Mouse (Mus musculus) kidney, embryonic 15.5 days (tissue): ENCODE data around the gene Pid1. TPM values are rescaled to one million over a fixed set of nuclear protein-coding genes. Genes with fewer than 3 reads are reported as not detected.

Experiments
- ATAC-seq: fragments of 200-750 bp; cut with Nextera tagmentation; replicated peaks from 2 replicates; pipeline ENCODE4 v1.8.0; 2017; ENCODE audit warnings: moderate TSS enrichment; ENCODE audit not compliant: low FRiP score
- H3K27ac ChIP-seq: fragments of 300-500 bp; sonication (generic); 2 replicates; pipeline ENCODE4 v1.5.1; 2015; ENCODE audit warnings: mild to moderate bottlenecking, inconsistent platforms
- H3K27me3 ChIP-seq: fragments of 300-500 bp; sonication (generic); 2 replicates; pipeline ENCODE4 v1.6.1; 2015; ENCODE audit warnings: inconsistent platforms
- H3K36me3 ChIP-seq: fragments of 300-500 bp; sonication (generic); 2 replicates; pipeline ENCODE4 v1.6.1; 2015; ENCODE audit warnings: inconsistent platforms
- H3K4me1 ChIP-seq: fragments of 300-500 bp; sonication (generic); 2 replicates; pipeline ENCODE4 v1.6.1; 2015; ENCODE audit warnings: inconsistent platforms
- H3K4me2 ChIP-seq: fragments of 300-500 bp; sonication (generic); 2 replicates; pipeline ENCODE4 v1.6.1; 2015; ENCODE audit warnings: moderate library complexity, mild to moderate bottlenecking, inconsistent platforms
- H3K4me3 ChIP-seq: fragments of 300-500 bp; sonication (generic); replicated peaks from 2 replicates; pipeline ENCODE4 v1.5.1; 2015; ENCODE audit warnings: mild to moderate bottlenecking, inconsistent platforms
- H3K9ac ChIP-seq: fragments of 300-500 bp; sonication (generic); 2 replicates; pipeline ENCODE4 v1.6.1; 2015; ENCODE audit warnings: mild to moderate bottlenecking, inconsistent platforms
- H3K9me3 ChIP-seq: fragments of 300-500 bp; sonication (generic); replicated peaks from 2 replicates; pipeline ENCODE4 v1.6.1; 2016; ENCODE audit warnings: inconsistent platforms
- WGBS: fragments of 180-500 bp; shearing (Covaris S2); methylation state at CpG from one replicate; pipeline ENCODE4 v1.1.7; 2015; ENCODE audit warnings: mixed read lengths; 5-methylcytosine and 5-hydroxymethylcytosine counted together
- polyA plus RNA-seq: library from polyadenylated mRNA; unstranded; fragments of >200 nt; fragmentation: Nextera tagmentation; extraction: Ambion mirVana; gene quantifications from 2 replicates; pipeline ENCODE4 v1.2.1, GENCODE M21; 2015

The Pid1 gene
- 34.5 and 35.9 TPM in 2 replicates for polyA plus RNA-seq

GRCm38 (mm10) chr1:84363967-84364366 lies at the start of gene Pid1:
Gene Pid1 (minus strand): TSS chr1:84364180.
- 87% methylated on average over 8 of the region's 8 CpGs for WGBS
- H3K4me3 ChIP-seq: no peak within 1 kb of the TSS
- H3K36me3 ChIP-seq: no peaks in the 10 kb centered on the region
- H3K27ac ChIP-seq: 0 out of 2 replicates have a peak within 1 kb of the TSS, but pooled peaks have one; percentile 27
- H3K4me1 ChIP-seq: peaks cover 10% of the 10 kb centered on the region; the same call in 1 of the 2 replicates
- no peaks in the 10 kb centered on the region for H3K27me3 ChIP-seq
- no peak within 1 kb of the TSS for H3K4me2 ChIP-seq
- no peak within 1 kb of the TSS for H3K9ac ChIP-seq
- no peak for ATAC-seq
- no peaks in the 10 kb centered on the region for H3K9me3 ChIP-seq

- Histone ChIP-seq H3K9ac (no peak overlapping the region), H3K9me3 (no peaks in the 10 kb centered on the region), H3K36me3 (no peaks in the 10 kb centered on the region), H3K4me1 (no peaks in the 10 kb centered on the region; the same call in 1 of the 2 replicates), H3K4me2 (no peak overlapping the region), H3K27ac (no peak overlapping the region), H3K4me3 (no peak overlapping the region), H3K27me3 (no peaks in the 10 kb centered on the region)
- ATAC-seq: no peak
- 82% methylated on average over 2 of the region's 2 CpGs for WGBS
Measured at GRCm38 (mm10) chr1:84409514-84409913, 45.5 kb upstream of the Pid1 start.

GRCm38 (mm10) chr1:84408873-84409272 lies 44.9 kb upstream of the Pid1 start:
- ATAC-seq: no peak
- H3K36me3 ChIP-seq: no peaks in the 10 kb centered on the region
- H3K27me3 ChIP-seq: no peaks in the 10 kb centered on the region
- H3K9ac ChIP-seq: no peak overlapping the region
- 78% methylated on average over 2 of the region's 2 CpGs for WGBS
- no peaks in the 10 kb centered on the region; the same call in 1 of the 2 replicates for H3K4me1 ChIP-seq
- H3K9me3 ChIP-seq: no peaks in the 10 kb centered on the region
- no peak overlapping the region for H3K4me3 ChIP-seq
- H3K4me2 ChIP-seq: no peak overlapping the region
- H3K27ac ChIP-seq: no peak overlapping the region

GRCm38 (mm10) chr1:84406891-84407290 lies 42.9 kb upstream of the Pid1 start:
- H3K9ac ChIP-seq: no peak overlapping the region
- no peaks in the 10 kb centered on the region for H3K27me3 ChIP-seq
- no peaks in the 10 kb centered on the region for H3K36me3 ChIP-seq
- H3K4me3 ChIP-seq: no peak overlapping the region
- 65% methylated on average over 4 of the region's 4 CpGs for WGBS
- H3K4me2 ChIP-seq: no peak overlapping the region
- H3K27ac ChIP-seq: no peak overlapping the region
- no peak for ATAC-seq
- H3K4me1 ChIP-seq: no peaks in the 10 kb centered on the region; the same call in 1 of the 2 replicates
- H3K9me3 ChIP-seq: no peaks in the 10 kb centered on the region

- Histone ChIP-seq H3K9ac (no peak overlapping the region), H3K27me3 (no peaks in the 10 kb centered on the region), H3K4me1 (no peaks in the 10 kb centered on the region; the same call in 1 of the 2 replicates), H3K27ac (no peak overlapping the region), H3K4me2 (no peak overlapping the region), H3K4me3 (no peak overlapping the region), H3K36me3 (no peaks in the 10 kb centered on the region), H3K9me3 (no peaks in the 10 kb centered on the region)
- no peak for ATAC-seq
- 82% methylated on average over 5 of the region's 5 CpGs for WGBS
Measured at GRCm38 (mm10) chr1:84405551-84406290, 41.7 kb upstream of the Pid1 start.

- ATAC-seq: no peak
- WGBS: 58% methylated on average over 12 of the region's 12 CpGs
Measured at GRCm38 (mm10) chr1:84404880-84405279, 40.9 kb upstream of the Pid1 start.

GRCm38 (mm10) chr1:84402154-84402553 lies 38.2 kb upstream of the Pid1 start:
- H3K27ac ChIP-seq: no peak overlapping the region
- no peak for ATAC-seq

More at GRCm38 (mm10) chr1:84404880-84405279, 40.9 kb upstream of the Pid1 start:
- no peaks in the 10 kb centered on the region; the same call in 1 of the 2 replicates for H3K4me1 ChIP-seq
- H3K4me2 ChIP-seq: no peak overlapping the region
- no peaks in the 10 kb centered on the region for H3K27me3 ChIP-seq
- H3K36me3 ChIP-seq: no peaks in the 10 kb centered on the region
- H3K27ac ChIP-seq: no peak overlapping the region
- no peak overlapping the region for H3K4me3 ChIP-seq
- H3K9me3 ChIP-seq: no peaks in the 10 kb centered on the region
- no peak overlapping the region for H3K9ac ChIP-seq

GRCm38 (mm10) chr1:84399671-84400070 lies 35.7 kb upstream of the Pid1 start:
- Histone ChIP-seq H3K27me3 (no peaks in the 10 kb centered on the region), H3K4me3 (no peak overlapping the region), H3K36me3 (no peaks in the 10 kb centered on the region), H3K9ac (no peak overlapping the region), H3K27ac (no peak overlapping the region), H3K4me2 (no peak overlapping the region), H3K9me3 (no peaks in the 10 kb centered on the region), H3K4me1 (no peaks in the 10 kb centered on the region)
- 73% methylated on average over 3 of the region's 3 CpGs for WGBS
- no peak for ATAC-seq

More at GRCm38 (mm10) chr1:84402154-84402553, 38.2 kb upstream of the Pid1 start:
- Histone ChIP-seq H3K4me3 (no peak overlapping the region), H3K27me3 (no peaks in the 10 kb centered on the region), H3K36me3 (no peaks in the 10 kb centered on the region), H3K9ac (no peak overlapping the region), H3K4me2 (no peak overlapping the region), H3K4me1 (no peaks in the 10 kb centered on the region; the same call in 1 of the 2 replicates), H3K9me3 (no peaks in the 10 kb centered on the region)
- 60% methylated on average over 1 of the region's 1 CpGs for WGBS

- 82% methylated on average over 4 of the region's 4 CpGs for WGBS
- no peaks in the 10 kb centered on the region for H3K9me3 ChIP-seq
- no peak for ATAC-seq
Measured at GRCm38 (mm10) chr1:84399118-84399517, 35.1 kb upstream of the Pid1 start.

GRCm38 (mm10) chr1:84396787-84397186 lies 32.8 kb upstream of the Pid1 start:
- no peaks in the 10 kb centered on the region for H3K27me3 ChIP-seq
- no peaks in the 10 kb centered on the region for H3K36me3 ChIP-seq
- H3K4me3 ChIP-seq: no peak overlapping the region
- 77% methylated on average over 3 of the region's 3 CpGs for WGBS
- no peaks in the 10 kb centered on the region for H3K9me3 ChIP-seq
- no peak overlapping the region for H3K4me2 ChIP-seq
- ATAC-seq: no peak
- H3K27ac ChIP-seq: no peak overlapping the region
- no peaks in the 10 kb centered on the region for H3K4me1 ChIP-seq
- H3K9ac ChIP-seq: no peak overlapping the region

More at GRCm38 (mm10) chr1:84399118-84399517, 35.1 kb upstream of the Pid1 start:
- Histone ChIP-seq H3K27me3 (no peaks in the 10 kb centered on the region), H3K4me2 (no peak overlapping the region), H3K36me3 (no peaks in the 10 kb centered on the region), H3K27ac (no peak overlapping the region), H3K4me3 (no peak overlapping the region), H3K4me1 (no peaks in the 10 kb centered on the region), H3K9ac (no peak overlapping the region)

- no peaks in the 10 kb centered on the region for H3K4me1 ChIP-seq
- WGBS: 81% methylated on average over 8 of the region's 8 CpGs
- H3K9me3 ChIP-seq: no peaks in the 10 kb centered on the region
- no peaks in the 10 kb centered on the region for H3K27me3 ChIP-seq
- no peaks in the 10 kb centered on the region for H3K36me3 ChIP-seq
- no peak overlapping the region for H3K4me2 ChIP-seq
- H3K9ac ChIP-seq: no peak overlapping the region
- no peak overlapping the region for H3K27ac ChIP-seq
- H3K4me3 ChIP-seq: no peak overlapping the region
- no peak for ATAC-seq
Measured at GRCm38 (mm10) chr1:84395928-84396327, 31.9 kb upstream of the Pid1 start.

- Histone ChIP-seq H3K27me3 (no peaks in the 10 kb centered on the region), H3K9me3 (no peaks in the 10 kb centered on the region), H3K4me2 (no peak overlapping the region), H3K36me3 (no peaks in the 10 kb centered on the region), H3K4me3 (no peak overlapping the region), H3K4me1 (no peaks in the 10 kb centered on the region), H3K27ac (no peak overlapping the region), H3K9ac (no peak overlapping the region)
- WGBS: 84% methylated on average over 4 of the region's 4 CpGs
- ATAC-seq: no peak
Measured at GRCm38 (mm10) chr1:84390961-84391360, 27.0 kb upstream of the Pid1 start.
